ENCODE assay signal across 17 mouse cellular contexts in the genomic region with DNA sequence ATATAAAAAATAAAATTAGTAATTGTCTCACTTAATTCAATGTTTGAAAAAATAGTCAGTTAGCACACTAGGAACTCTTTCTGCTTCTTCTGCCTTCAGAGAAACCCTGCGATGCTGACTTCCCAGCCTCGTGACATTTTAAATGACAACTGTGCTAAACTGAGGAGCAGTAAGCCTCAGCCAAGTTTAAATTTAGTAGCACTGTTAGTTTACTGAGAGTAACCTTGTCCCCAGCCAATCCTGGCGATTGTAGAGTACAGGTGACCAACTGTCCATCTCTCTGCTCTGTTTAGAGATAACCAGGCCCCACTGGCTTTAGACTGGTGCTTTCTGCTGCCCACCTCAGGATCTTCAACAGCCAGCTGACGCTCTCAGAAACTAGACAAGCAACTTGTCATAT.
DNase-seq lines count a peak whose midpoint lies in the region.
"Had no signal": no experiment of that assay in that cellular context is flagged by ENCODE, and none has a peak within 500 bp of the region (broad histone marks: within the 10 kb centered on the region; RNA-seq: fewer than 3 reads in every experiment).

No protein-coding gene starts in this region.

- intact Hi-C loops in heart, postnatal 36 days (cut with DNase I): loop anchor here (5.0 kb wide), 1 partner anchor 46 kb away; no protein-coding TSS in a partner anchor

- peak; percentile 24 to 47 for DNase-seq in gastrocnemius, adult 8-10 months (ENCODE audit: low spot score in 2 of 2)
- DNase-seq in gastrocnemius, postnatal 10 days: no peak
- peak; percentile 12 for DNase-seq in brain, adult 2 months (ENCODE audit: low read depth, low spot score)
- peak; percentile 56 to 63 for DNase-seq in heart, adult 9 months (ENCODE audit: low spot score in 2 of 2)
- peak; percentile 4 to 22 for DNase-seq in heart, postnatal 36 days
- no peak for DNase-seq in thymus, postnatal 14 days
- no peak for DNase-seq in right cerebral cortex, postnatal 36 days (ENCODE audit: low spot score in 2 of 2)
- DNase-seq: adrenal gland, postnatal 14 days; cerebellum, adult 11-12 months; cerebellum, adult 9-11 months; embryo, embryonic 11 days; kidney, adult 11 months; kidney, postnatal 25 days; left cerebral cortex, postnatal 4 days; liver, embryonic 13.5 days; lung, adult 18-20 months; lung, postnatal 4 days had no signal

Comparison
In these comparisons a context has a peak if more than half of its experiments do, and no peak if none do; other contexts are left out.
1. DNase-seq: peak in gastrocnemius, adult 8-10 months (2 of 2), brain, adult 2 months (single experiment), heart, adult 9 months (2 of 2) and heart, postnatal 36 days (2 of 2); none in gastrocnemius, postnatal 10 days (single experiment), thymus, postnatal 14 days (single experiment) and right cerebral cortex, postnatal 36 days (0 of 2).